Mouse (Mus musculus) embryonic facial prominence, embryonic 15.5 days (tissue): ENCODE data around the gene Asic3. TPM values are rescaled to one million over a fixed set of nuclear protein-coding genes. Genes with fewer than 3 reads are reported as not detected.

Source experiments
- ATAC-seq: fragments of 200-750 bp; cut with Nextera tagmentation; 2 replicates; pipeline ENCODE4 v1.8.0; 2017; ENCODE audit warnings: low read depth, moderate TSS enrichment; ENCODE audit not compliant: insufficient number of reproducible peaks, low FRiP score, low TSS enrichment
- H3K27ac ChIP-seq: fragments of 300-500 bp; sonication (generic); replicated peaks from 2 replicates; pipeline ENCODE4 v1.5.1; 2015; ENCODE audit warnings: mild to moderate bottlenecking, inconsistent platforms
- H3K27me3 ChIP-seq: fragments of 300-500 bp; sonication (generic); 2 replicates; pipeline ENCODE4 v1.6.1; 2015; ENCODE audit warnings: inconsistent platforms
- H3K36me3 ChIP-seq: fragments of 300-500 bp; sonication (generic); 2 replicates; pipeline ENCODE4 v1.6.1; 2015; ENCODE audit warnings: mild to moderate bottlenecking, inconsistent platforms
- H3K4me1 ChIP-seq: fragments of 300-500 bp; sonication (generic); 2 replicates; pipeline ENCODE4 v1.6.1; 2015; ENCODE audit warnings: inconsistent platforms
- H3K4me2 ChIP-seq: fragments of 300-500 bp; sonication (generic); replicated peaks from 2 replicates; pipeline ENCODE4 v1.6.1; 2015; ENCODE audit warnings: mild to moderate bottlenecking, inconsistent platforms
- H3K4me3 ChIP-seq: fragments of 300-500 bp; sonication (generic); replicated peaks from 2 replicates; pipeline ENCODE4 v1.5.1; 2015; ENCODE audit warnings: mild to moderate bottlenecking, inconsistent platforms
- H3K9ac ChIP-seq: fragments of 300-500 bp; sonication (generic); 2 replicates; pipeline ENCODE4 v1.6.1; 2015; ENCODE audit warnings: inconsistent platforms
- H3K9me3 ChIP-seq: fragments of 300-500 bp; sonication (generic); replicated peaks from 2 replicates; pipeline ENCODE4 v1.6.1; 2016; ENCODE audit warnings: inconsistent platforms
- WGBS: fragments of 180-500 bp; shearing (Covaris S2); methylation state at CpG from one replicate; pipeline ENCODE4 v1.1.7; 2015; 5-methylcytosine and 5-hydroxymethylcytosine counted together
- polyA plus RNA-seq: library from polyadenylated mRNA; unstranded; fragments of >200 nt; fragmentation: Nextera tagmentation; extraction: Ambion mirVana; gene quantifications from 2 replicates; pipeline ENCODE4 v1.2.1, GENCODE M21; 2015

The Asic3 gene
- polyA plus RNA-seq, 1 experiment from 2014 or later: 1.6 TPM

GRCm38 (mm10) chr5:24452691-24453233, 39.6 kb downstream of the Asic3 start:
- WGBS: under 1% methylated on average over 29 of the region's 29 CpGs
- no peak for ATAC-seq
- Histone ChIP-seq H3K36me3 (no peaks in the 10 kb centered on the region), H3K9ac (peak overlapping the region; percentile 95), H3K9me3 (no peaks in the 10 kb centered on the region), H3K27ac (peak overlapping the region; percentile 88), H3K4me3 (peak overlapping the region; percentile 84), H3K4me1 (peaks cover 51% of the 10 kb centered on the region), H3K27me3 (no peaks in the 10 kb centered on the region), H3K4me2 (peak overlapping the region; percentile 90)

- H3K4me3 ChIP-seq: peak overlapping the region; percentile 84
- no peaks in the 10 kb centered on the region for H3K27me3 ChIP-seq
- peak overlapping the region; percentile 88 for H3K27ac ChIP-seq
- H3K4me2 ChIP-seq: peak overlapping the region; percentile 90
- peaks cover 45% of the 10 kb centered on the region for H3K4me1 ChIP-seq
- H3K9me3 ChIP-seq: no peaks in the 10 kb centered on the region
- ATAC-seq: no peak
- WGBS: 15% methylated on average over 5 of the region's 5 CpGs
- H3K9ac ChIP-seq: peak overlapping the region; percentile 95
- H3K36me3 ChIP-seq: 0 out of 2 replicates have a peak, but pooled peaks cover 1% of the 10 kb centered on the region
These were observed 40.2 kb downstream of the Asic3 start for GRCm38 (mm10) chr5:24453283-24453984.

GRCm38 (mm10) chr5:24453985-24454303, 40.8 kb downstream of the Asic3 start:
- Histone ChIP-seq H3K4me1 (peaks cover 45% of the 10 kb centered on the region), H3K4me2 (peak overlapping the region; percentile 90), H3K27me3 (no peaks in the 10 kb centered on the region), H3K27ac (peak overlapping the region; percentile 88), H3K36me3 (0 out of 2 replicates have a peak, but pooled peaks cover 6% of the 10 kb centered on the region), H3K9me3 (no peaks in the 10 kb centered on the region), H3K4me3 (peak overlapping the region; percentile 84), H3K9ac (no peak overlapping the region)
- no peak for ATAC-seq
- WGBS: 17% methylated on average over 2 of the region's 2 CpGs

DNA sequence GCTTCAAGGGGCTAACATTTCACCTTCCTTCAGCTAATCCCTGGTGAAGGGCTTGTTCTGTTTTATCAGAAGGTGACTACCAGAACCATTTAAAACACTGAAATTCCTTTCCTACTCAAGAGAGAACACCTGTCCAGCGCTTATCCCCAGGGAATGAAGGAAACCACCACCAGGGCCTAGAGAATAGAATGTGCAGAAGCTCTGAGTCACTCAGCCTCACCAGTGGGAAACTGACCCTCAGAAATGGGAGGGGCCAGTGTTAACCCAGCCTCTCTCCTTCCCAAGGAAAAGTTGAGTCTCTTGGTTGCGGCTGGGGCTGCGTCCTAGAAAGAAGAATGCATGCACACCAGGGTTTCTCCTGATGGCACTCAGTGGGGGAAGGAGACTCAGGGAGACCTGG, 41.9 kb downstream of the Asic3 start:
- Histone ChIP-seq H3K9me3 (no peaks in the 10 kb centered on the region), H3K27ac (peak overlapping the region; percentile 58; the same call in 1 of the 2 replicates), H3K4me3 (no peak overlapping the region), H3K4me1 (peaks cover 50% of the 10 kb centered on the region), H3K36me3 (0 out of 2 replicates have a peak, but pooled peaks cover 8% of the 10 kb centered on the region), H3K4me2 (peak overlapping the region; percentile 1; the same call in 1 of the 2 replicates), H3K9ac (no peak overlapping the region), H3K27me3 (no peaks in the 10 kb centered on the region)
- no peak for ATAC-seq
- WGBS: 68% methylated on average over 3 of the region's 3 CpGs

DNA sequence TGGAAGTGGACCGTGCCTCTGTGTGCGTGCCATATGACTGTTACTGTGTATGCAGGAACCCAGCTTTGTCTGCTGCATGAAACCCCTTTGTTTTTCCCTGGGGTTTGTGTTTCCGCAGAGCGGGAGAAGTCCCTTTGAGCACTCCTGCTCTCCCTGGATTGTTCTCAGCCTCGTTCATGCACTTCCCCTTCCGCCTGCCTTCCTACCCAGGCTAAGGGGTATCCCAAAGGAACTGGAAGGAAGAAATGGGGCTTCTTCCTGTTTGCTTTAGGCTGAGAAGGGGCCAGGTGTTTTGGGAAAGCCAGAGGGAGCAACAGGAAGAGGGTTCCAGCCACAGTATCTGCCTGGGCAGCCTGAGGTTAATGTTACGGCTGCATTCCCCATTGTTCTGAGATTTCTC, 42.4 kb downstream of the Asic3 start:
- H3K4me2 ChIP-seq: no peak overlapping the region
- peak overlapping the region; percentile 58; the same call in 1 of the 2 replicates for H3K27ac ChIP-seq
- WGBS: 49% methylated on average over 7 of the region's 7 CpGs
- H3K4me1 ChIP-seq: peaks cover 52% of the 10 kb centered on the region
- 0 out of 2 replicates have a peak, but pooled peaks cover 14% of the 10 kb centered on the region for H3K36me3 ChIP-seq
- no peak for ATAC-seq
- no peak overlapping the region for H3K4me3 ChIP-seq
- no peaks in the 10 kb centered on the region for H3K27me3 ChIP-seq
- H3K9me3 ChIP-seq: no peaks in the 10 kb centered on the region
- no peak overlapping the region for H3K9ac ChIP-seq

- Histone ChIP-seq H3K27ac (no peak overlapping the region), H3K4me3 (no peak overlapping the region), H3K4me2 (no peak overlapping the region), H3K36me3 (0 out of 2 replicates have a peak, but pooled peaks cover under 1% of the 10 kb centered on the region), H3K4me1 (peaks cover 21% of the 10 kb centered on the region; the same call in 1 of the 2 replicates), H3K27me3 (no peaks in the 10 kb centered on the region), H3K9ac (no peak overlapping the region), H3K9me3 (no peaks in the 10 kb centered on the region)
- ATAC-seq: no peak
- WGBS: 59% methylated on average over 12 of the region's 12 CpGs
These were observed 53.6 kb downstream of the Asic3 start for GRCm38 (mm10) chr5:24466762-24467161.

Other genes with a start within 250 kb of the Asic3 start
- gene Nupl2, start 248.4 kb upstream of the Asic3 start, polyA plus RNA-seq: 13.3 and 15.7 TPM in 2 replicates
- gene Kcnh2, start 61.8 kb upstream of the Asic3 start, polyA plus RNA-seq: 4.8 and 5.1 TPM in 2 replicates
- 6.5 and 6.9 TPM in 2 replicates for gene Nos3, start 48.6 kb upstream of the Asic3 start, polyA plus RNA-seq
- 3.9 and 4.7 TPM in 2 replicates for gene Atg9b, start 21.2 kb upstream of the Asic3 start, polyA plus RNA-seq
- gene Abcb8, start 19.7 kb upstream of the Asic3 start, polyA plus RNA-seq: 40.7 and 47.0 TPM in 2 replicates
- 52.9 and 54.1 TPM in 2 replicates for gene Cdk5, start 10.1 kb downstream of the Asic3 start, polyA plus RNA-seq
- 37.6 and 38.9 TPM in 2 replicates for gene Slc4a2, start 10.4 kb downstream of the Asic3 start, polyA plus RNA-seq
- gene Fastk, start 31.9 kb downstream of the Asic3 start, polyA plus RNA-seq: 123 and 135 TPM in 2 replicates
- 20.5 and 21.4 TPM in 2 replicates for gene Tmub1, start 34.5 kb downstream of the Asic3 start, polyA plus RNA-seq
- 45.0 and 49.9 TPM in 2 replicates for gene Agap3, start 38.8 kb downstream of the Asic3 start, polyA plus RNA-seq
- 0.07 TPM in 1 of 2 replicates, not detected in the other for gene Gbx1, start 113.8 kb downstream of the Asic3 start, polyA plus RNA-seq
- gene Asb10, start 127.6 kb downstream of the Asic3 start, polyA plus RNA-seq: 1.1 and 1.2 TPM in 2 replicates
- 0.07 TPM in 1 of 2 replicates, not detected in the other for gene 4931409K22Rik, start 143.4 kb downstream of the Asic3 start, polyA plus RNA-seq
- 93.7 and 100 TPM in 2 replicates for gene Abcf2, start 164.1 kb downstream of the Asic3 start, polyA plus RNA-seq
- gene Chpf2, start 173.3 kb downstream of the Asic3 start, polyA plus RNA-seq: 30.3 and 33.1 TPM in 2 replicates
- gene Smarcd3, start 211.0 kb downstream of the Asic3 start, polyA plus RNA-seq: 39.7 and 42.4 TPM in 2 replicates